Mouse (Mus musculus): Measurements from ENCODE around the gene Gm21974.

DNA sequence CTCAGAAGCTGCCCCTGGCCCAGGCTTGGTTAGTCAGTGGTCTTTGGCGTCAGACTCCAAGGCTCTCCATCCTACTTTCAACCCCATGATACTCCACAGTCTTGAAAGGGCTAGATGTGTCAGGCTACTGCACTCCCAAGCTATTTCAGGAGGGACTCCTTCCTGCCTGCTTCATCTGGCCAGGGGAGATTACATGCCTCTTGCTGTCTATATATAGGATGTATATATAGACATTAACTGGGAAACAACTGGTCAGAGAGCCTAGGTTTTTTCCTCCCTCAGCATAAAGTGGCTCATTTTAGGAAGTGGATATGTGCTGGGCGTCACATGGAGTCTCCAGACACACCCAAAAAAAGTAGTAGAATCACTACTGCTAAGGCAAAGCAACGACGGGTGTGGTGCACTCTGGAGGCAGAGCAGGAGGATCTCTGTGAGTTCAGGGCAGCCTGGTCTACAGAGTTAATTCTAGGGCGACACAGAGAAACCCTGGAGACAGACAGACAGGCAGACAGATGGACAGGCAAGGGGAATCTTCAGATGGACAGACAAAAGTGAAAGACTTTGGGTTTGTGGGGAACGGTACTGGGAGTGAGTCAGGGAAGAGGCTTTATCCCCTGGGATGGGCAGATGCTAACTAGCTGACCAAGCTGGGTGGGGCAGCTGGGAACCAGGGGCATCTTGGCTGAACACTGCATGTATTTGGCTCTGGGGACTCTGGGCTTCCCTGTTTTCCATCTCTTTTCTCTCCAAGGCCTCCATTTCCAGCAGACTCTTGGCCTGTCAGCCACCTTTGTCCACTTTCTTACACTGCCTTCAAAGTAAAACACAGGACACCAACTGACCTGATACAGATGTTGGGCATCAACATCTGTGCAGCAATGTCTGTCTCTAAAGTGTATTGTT lies 45.0 kb downstream of the Gm21974 start:
- TF ChIP-seq CTCF (IDR thresholded peaks at IDR 0.05; ENCODE audit: low read depth, low read length) (no peak), GATA1 (IDR thresholded peaks at IDR 0.05; ENCODE audit: borderline replicate concordance, low read length) (no peak), POLR2AphosphoS5 (IDR thresholded peaks at IDR 0.05; ENCODE audit: insufficient replicate concordance, low read depth, low read length) (no peak), TAL1 (conservative IDR thresholded peaks at IDR 0.05; ENCODE audit: low read depth, low read length) (no peak), GATA2 (IDR thresholded peaks at IDR 0.05; ENCODE audit: borderline replicate concordance, low read depth, low read length) (no peak)
